Mouse (Mus musculus) natural killer cell, adult 2 months (primary cell): ENCODE data around the gene Gm21969.

Experiments used
- DNase-seq, 2 experiments: peaks; one replicate each; pipeline ENCODE4 v3.0.0; 2022; ENCODE audit warnings: low spot score in 2 of 2

Gene Gm21969

DNA sequence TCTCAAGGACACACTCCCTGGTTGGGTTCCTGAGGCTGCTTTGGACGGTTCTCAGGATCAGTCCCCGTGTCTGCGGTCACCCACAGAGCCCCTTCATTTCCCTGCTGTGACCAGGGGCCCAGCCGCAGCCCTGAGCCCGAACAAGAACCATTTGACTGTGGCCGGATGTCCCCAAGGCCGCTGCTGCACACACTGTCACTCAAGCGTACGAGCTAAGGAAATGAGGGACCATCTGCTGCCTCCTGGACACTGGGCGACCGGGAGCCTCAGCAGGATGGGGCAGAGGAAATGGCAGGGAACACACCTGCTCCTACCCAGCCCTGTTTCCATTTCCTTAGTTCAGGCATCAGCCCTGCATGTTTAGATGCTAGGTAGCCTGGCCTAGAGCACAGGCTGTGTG is 47.9 kb downstream of the Gm21969 start:
- DNase-seq = no peak

DNA sequence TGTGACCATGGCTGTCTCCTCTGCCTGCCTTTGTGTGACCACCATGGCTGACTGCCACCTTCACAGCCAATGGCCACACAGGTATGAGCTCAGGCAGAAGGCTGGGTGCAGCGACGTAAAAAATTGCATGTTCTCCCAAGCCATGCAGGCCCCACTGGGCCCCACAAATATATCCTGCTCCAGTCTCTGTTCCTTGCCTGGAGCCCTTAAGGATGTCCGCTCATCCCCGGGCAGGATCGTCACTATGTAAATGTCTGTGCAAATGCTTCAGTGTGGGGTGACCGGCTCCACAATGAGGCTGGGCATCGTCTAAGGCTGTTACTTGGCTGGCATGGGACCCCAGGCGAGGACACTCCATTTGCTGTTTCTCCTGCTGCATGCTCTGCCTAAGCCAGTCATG is 50.3 kb downstream of the Gm21969 start, which contains the start of gene Tas1r2:
Gene Tas1r2, plus strand, starts transcription at position 301 of the 400 bp plus-strand sequence.
- no peak for DNase-seq

GRCm38 (mm10) chr4:139661897-139662296 is 58.9 kb downstream of the Gm21969 start:
- DNase-seq = no peak

- no peak for DNase-seq
These were observed 64.6 kb downstream of the Gm21969 start for GRCm38 (mm10) chr4:139667632-139668031.

DNA sequence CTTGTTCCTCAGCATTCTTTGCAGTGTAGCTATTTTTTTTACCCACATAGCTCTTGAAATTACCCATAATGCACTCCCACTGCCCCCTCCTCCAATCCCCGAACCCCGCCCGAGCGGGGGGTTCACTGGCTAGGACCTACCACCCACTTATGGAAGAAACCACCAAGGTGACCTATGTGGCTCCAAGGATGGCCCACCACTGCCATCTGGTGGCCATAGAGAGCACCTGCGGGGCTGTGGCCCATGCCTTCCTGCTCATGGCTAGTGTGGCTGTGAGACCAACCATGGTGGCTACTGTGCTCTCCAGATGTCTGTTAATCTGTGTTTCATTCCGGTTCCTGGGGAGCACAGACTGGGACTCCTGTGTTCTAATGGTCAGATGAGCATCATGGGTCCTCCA is 66.9 kb downstream of the Gm21969 start:
- DNase-seq = peak; percentile 20 to 36

DNA sequence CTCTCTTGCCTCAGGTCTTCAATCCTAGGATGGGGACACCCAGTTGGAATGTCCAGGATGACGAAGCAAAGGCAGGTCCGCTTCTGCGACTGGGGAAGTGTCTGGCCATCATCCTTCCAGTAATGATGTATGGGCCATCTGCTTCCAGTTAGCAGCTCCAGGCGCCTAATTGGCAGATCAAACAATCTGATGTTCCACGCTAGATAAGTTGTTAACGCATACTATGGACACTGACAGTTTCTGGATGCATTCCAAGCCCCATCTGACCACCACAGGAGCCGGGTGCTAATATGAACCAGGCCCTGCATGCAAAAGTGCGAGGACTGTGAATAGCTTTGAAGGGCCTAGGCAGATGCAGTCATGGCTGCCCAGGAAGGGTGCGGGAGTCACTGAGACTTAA is 72.7 kb downstream of the Gm21969 start:
- DNase-seq = no peak

DNA sequence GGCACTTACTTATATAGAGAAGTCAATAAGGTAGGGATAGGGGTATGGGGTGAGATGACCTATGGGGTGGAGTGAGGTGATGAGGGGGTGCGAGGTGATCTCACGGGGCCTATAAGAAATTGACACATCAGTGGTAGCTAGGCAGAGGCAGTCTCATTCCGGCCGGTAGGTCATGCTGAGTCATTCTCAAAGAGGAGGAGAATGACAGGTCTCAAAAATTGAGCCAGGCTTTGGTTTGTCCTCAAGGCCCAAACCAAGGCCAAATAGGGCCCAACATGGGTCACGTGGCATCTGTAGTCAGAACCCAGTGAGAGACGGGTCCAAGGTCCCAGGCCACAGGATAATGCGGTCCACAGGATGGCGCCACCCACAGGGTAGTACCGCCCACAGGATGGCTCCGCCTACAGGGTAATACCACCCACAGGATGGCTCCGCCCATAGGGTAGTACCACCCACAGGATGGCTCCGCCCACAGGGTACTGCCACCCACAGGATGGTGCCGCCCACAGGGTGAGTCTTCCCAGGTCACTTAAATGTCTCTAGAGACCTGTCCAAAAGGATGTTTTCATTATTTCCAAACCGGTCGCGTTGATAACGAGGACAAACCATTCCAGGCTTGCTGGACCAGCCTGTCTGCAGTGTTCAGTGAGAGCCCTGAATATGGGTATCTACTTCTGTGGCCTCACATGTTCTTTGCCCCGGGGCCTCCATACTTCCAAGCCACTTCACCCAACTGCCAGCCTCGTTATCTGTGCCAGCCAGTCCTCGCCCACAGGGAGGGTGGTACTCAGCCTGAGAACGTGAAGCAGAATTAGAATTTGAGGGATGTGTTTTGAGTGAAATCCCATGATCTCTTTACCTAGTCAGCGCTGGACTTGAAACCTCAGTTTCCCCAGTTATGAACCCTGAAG is 81.0 kb downstream of the Gm21969 start:
- no peak for DNase-seq

DNA sequence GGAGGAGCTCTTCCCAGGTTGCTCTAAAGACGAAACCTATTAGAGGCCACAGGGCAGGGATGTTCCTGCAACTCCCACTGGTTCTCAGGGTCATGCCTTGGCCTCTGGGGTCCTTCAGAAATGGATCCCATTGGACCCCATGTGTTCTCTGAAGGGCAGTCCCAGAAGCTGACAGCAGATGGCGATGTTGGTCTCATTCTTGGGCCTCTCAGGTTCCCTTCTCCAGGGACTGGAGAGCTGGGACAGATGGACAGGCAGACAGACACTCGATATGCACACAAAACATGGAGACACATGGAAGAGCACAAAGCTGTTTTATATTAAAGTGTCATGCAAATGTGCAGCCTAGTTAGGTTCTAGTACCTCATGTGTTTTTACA is 81.6 kb downstream of the Gm21969 start:
- peak in 1 of 2 experiments; percentile 32 for DNase-seq

DNA sequence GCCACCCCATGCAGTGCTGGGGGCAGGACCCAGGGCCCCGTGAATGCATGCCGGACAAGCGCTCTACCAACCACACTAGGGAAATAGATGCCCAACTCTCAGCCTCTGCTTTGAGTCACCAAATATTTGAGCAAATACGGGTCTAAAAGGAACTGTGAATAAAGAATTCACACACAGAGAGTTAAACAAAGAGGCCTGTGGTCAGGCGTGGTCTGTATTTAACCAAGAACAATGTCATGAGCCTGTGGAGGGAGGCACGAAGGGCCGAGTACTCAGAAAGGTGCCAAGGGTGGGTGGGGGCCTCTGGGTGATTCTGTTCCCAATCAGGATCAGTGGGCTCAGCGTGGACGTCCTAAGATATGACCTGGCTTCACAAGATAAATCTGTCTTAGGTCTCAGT is 85.1 kb downstream of the Gm21969 start:
- DNase-seq = no peak

DNA sequence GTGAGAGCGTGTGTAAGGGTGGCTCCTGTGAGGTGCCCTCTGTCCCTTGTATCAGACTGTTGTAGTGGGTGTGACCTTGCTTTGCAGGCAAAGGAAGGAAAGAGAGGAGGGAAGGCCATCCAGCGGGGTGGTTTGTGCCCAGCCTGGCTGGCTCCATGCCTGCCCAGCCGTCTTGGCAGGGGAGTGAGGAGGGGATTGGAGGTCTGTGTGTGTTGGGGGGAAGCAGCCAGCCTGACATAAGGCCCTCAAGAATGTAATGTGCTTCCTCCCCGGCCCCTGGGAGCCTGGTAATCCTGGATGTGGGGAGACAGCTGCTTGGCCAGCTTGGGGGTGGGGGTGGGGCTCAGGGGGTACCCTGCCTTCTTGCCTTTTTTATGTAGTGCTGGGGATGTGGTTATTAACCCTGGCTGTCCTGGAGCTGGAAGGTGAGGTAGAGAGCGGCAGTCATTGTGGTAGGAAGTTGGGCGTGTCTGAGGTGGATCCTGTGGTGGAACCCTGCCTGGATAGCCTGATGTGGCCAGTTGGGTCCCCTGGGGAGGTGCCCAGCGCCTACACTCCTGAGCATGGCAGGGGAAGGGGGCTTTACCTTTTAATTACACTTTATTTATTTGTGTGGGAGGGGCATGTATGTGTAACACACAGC is 86.8 kb downstream of the Gm21969 start:
- DNase-seq = no peak

DNA sequence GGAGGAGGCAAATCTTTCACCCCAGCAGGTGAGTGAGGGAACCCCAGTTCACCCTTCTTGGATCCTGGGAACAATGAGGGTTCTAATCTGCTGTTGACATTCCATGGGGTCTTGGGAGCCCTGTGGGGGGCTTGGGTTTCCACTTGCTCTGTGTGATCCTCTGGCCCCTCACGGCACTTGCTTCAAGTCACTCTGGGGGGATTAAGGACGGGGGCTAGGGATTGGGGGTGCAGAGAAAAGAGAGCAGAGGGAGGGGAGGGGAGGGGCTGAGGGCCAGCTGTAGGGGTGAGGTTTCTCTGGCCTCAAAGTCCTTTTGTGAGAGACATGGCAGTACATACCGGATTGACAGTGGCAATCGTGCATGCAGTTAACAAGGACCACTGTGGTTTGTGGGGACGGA is 90.3 kb downstream of the Gm21969 start:
- DNase-seq = no peak

DNA sequence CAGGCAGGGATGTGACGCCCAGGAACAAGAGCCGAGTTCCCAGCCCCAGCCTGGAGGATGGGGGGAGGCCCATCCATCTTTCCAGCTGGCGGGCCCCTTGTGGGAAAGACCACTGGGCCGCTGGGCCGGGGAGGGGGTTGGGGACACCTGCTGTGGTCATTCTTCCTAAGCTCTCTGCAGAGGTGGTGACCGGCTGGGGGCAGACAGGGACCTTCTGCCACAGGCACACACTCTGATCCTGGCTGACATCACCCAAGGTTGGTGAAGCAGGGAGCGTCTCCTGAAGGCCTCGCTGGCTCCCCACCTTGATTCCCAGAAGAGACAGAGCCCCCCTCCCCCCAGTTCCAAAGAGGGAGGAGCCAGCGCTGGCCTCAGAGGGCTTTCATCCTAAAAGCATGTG is 94.8 kb downstream of the Gm21969 start:
- no peak for DNase-seq

- no peak for DNase-seq
These were observed 95.6 kb downstream of the Gm21969 start for GRCm38 (mm10) chr4:139698602-139699001.

DNA sequence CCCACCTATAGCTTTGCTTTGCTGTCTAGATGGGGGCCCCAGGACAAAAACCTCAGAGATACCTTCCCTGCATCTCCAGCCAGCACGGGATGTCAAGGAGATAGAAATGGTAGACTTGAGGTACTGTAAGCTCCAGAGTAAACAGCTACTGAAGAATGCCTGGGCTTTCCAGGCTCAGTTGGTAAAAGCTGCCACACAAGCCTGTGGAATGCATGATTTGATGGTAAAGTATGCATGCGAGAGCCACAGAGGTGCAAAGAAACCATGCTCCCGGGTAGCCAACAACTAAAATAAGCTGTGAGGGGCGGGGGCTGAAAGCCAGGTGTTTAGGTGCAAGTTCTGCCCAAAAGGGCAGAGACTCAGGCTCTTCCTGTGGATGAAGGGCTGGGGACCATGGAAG is 99.9 kb downstream of the Gm21969 start:
- no peak for DNase-seq

DNA sequence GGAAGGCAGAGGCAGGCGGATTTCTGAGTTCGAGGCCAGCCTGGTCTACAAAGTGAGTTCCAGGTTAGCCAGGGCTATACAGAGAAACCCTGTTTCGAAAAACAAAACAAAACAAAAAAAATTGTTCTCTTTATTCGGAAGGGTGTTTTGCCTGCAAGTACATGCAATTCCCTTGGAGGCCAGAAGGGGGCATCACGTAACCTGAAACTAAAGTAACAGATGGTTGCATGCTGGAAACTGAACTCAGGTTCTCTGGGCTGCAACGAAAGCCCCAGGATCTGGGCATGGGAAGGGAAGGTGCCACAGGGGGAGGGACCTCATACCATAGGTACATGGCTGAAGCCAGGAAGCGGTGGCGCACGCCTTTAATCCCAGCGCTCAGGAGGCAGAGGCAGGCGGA is 100.5 kb downstream of the Gm21969 start:
- DNase-seq = no peak

DNA sequence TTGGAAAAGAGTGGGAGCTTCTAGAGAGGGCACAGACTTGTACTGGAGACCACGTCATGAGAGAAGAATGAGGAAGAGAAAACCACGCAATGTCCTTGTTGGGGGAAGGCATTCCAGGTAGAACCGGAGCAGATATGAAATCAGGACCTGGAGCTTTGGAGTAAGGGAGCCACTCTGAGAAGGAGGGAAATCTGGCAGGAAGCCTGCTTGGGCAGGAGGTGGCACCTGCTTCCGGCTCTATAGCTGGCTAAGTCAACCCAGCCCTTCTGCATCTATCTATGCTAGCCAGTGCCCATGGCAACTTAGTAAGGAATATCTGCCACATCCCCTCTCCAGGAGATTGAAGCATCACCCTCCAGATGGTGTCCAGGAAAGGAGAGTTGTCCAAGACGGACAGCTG is 103.0 kb downstream of the Gm21969 start:
- no peak for DNase-seq

DNA sequence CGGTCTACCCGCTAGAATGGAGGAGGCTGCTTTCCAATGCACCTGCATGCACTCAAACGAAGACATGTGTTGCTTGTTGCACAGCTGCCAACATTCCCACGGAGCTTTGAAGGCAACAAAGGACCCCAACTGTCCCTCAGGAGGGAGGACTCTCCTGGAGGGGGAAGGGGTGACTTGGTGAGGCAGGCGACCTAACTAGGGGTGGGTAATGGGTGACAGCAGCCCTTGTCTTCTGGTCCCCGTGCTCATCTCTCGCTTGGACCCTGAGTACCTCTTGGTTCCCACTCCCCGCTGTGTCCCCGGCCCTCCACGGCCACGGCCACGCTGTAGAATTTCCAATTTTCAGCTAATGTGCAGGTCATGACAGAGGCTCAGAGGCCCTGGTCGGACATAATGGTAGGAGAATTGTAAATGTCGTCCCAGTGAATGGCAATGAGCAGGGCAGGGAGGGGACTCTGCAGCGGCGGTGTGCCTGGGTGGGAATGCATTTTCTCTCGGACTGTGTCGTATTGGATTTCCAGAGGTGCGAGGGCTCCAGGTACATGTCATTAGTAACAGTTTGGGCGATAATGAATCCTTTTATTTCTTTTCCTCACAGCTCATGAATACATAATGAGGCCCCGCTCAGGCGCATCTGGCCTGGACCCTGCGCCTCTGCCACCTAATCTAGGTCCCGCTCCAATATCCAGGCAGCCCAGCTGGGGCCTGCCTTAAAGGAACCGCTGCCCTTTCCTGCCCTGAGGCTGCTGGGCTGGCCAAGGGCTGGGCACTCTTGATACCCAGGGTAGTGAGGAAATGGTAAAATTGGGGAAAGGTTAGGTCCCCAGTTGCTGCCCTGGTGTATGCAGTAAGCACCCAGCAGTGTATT is 107.7 kb downstream of the Gm21969 start:
- no peak for DNase-seq
